Mouse (Mus musculus) liver, postnatal 0 days (tissue): ENCODE measurements around the gene Slc38a3. TPM values are rescaled to one million over a fixed set of nuclear protein-coding genes. Genes with fewer than 3 reads are reported as not detected.

Experiments
- ATAC-seq: fragments of 200-750 bp; cut with Nextera tagmentation; 2 replicates; pipeline ENCODE4 v1.8.0; 2017; ENCODE audit warnings: mild to moderate bottlenecking, moderate library complexity
- DNase-seq: peaks from one replicate; pipeline ENCODE4 v3.0.0-alpha.2; 2016
- H3K27ac ChIP-seq: fragments of 300-500 bp; sonication (generic); 2 replicates; pipeline ENCODE4 v1.5.1; 2014; ENCODE audit warnings: antibody characterized with exemption, moderate library complexity, mild to moderate bottlenecking, low read depth
- H3K27me3 ChIP-seq: fragments of 300-500 bp; sonication (generic); 2 replicates; pipeline ENCODE4 v1.6.1; 2014; ENCODE audit warnings: low read length, control low read depth, mixed read lengths; ENCODE audit not compliant: insufficient read depth
- H3K36me3 ChIP-seq: fragments of 300-500 bp; sonication (generic); replicated peaks from 2 replicates; pipeline ENCODE4 v1.6.1; 2014; ENCODE audit warnings: mild to moderate bottlenecking, control low read depth, low read length, moderate library complexity, mixed read lengths; ENCODE audit not compliant: insufficient read depth
- H3K4me1 ChIP-seq: fragments of 300-500 bp; sonication (generic); 2 replicates; pipeline ENCODE4 v1.6.1; 2014; ENCODE audit warnings: antibody characterized with exemption, mild to moderate bottlenecking, control low read depth; ENCODE audit not compliant: insufficient read depth
- H3K4me2 ChIP-seq: fragments of 300-500 bp; sonication (generic); 2 replicates; pipeline ENCODE4 v1.6.1; 2014; ENCODE audit warnings: low read depth, mild to moderate bottlenecking, low read length, moderate library complexity, mixed read lengths
- H3K4me3 ChIP-seq: fragments of 300-500 bp; sonication (generic); 2 replicates; pipeline ENCODE4 v1.5.1; 2014; ENCODE audit warnings: low read depth, low read length
- H3K9ac ChIP-seq: fragments of 300-500 bp; sonication (generic); replicated peaks from 2 replicates; pipeline ENCODE4 v1.6.1; 2014; ENCODE audit warnings: mild to moderate bottlenecking, moderate library complexity
- H3K9me3 ChIP-seq: fragments of 300-500 bp; sonication (generic); 2 replicates; pipeline ENCODE4 v1.6.1; 2016; ENCODE audit warnings: mild to moderate bottlenecking, control low read depth, low read length, mixed read lengths
- CTCF ChIP-seq: sonication (generic); IDR thresholded peaks from 2 replicates; pipeline ENCODE4 v1.5.1; 2016; ENCODE audit warnings: antibody characterized with exemption, low read depth
- EP300 ChIP-seq: IDR thresholded peaks from 2 replicates; pipeline ENCODE4 v1.6.1; 2016; ENCODE audit warnings: antibody characterized with exemption, low read depth, mild to moderate bottlenecking
- WGBS: fragments of 180-500 bp; shearing (Covaris S2); extraction: QIAGEN DNeasy Blood & Tissue Kit; methylation state at CpG from one replicate; pipeline ENCODE4 v1.1.7; 2014; ENCODE audit not compliant: insufficient replicate concordance; 5-methylcytosine and 5-hydroxymethylcytosine counted together
- polyA plus RNA-seq: library from polyadenylated mRNA; unstranded; fragments of >200 nt; fragmentation: Nextera tagmentation; extraction: Ambion mirVana; gene quantifications from 2 replicates; pipeline ENCODE4 v1.2.1, GENCODE M21; 2015

The Slc38a3 gene
- polyA plus RNA-seq, 1 experiment from 2014 or later = 147 TPM

- ATAC-seq = no peak
- Histone ChIP-seq H3K4me3 (no peak overlapping the region), H3K9ac (no peak overlapping the region), H3K36me3 (peaks cover 26% of the 10 kb centered on the region), H3K27ac (0 out of 2 replicates have a peak overlapping the region, but pooled peaks have one; percentile 78), H3K4me1 (peaks cover 3% of the 10 kb centered on the region; the same call in 1 of the 2 replicates), H3K4me2 (no peak overlapping the region), H3K27me3 (no peaks in the 10 kb centered on the region), H3K9me3 (no peaks in the 10 kb centered on the region)
- WGBS = 74% methylated on average over 4 of the region's 4 CpGs
- no peak for TF ChIP-seq CTCF
- no peak for TF ChIP-seq EP300
- DNase-seq = no peak
These were observed 14.7 kb downstream of the Slc38a3 start for GRCm38 (mm10) chr9:107654585-107654984.

GRCm38 (mm10) chr9:107653474-107653873, 15.9 kb downstream of the Slc38a3 start:
- 57% methylated on average over 2 of the region's 2 CpGs for WGBS
- H3K9ac ChIP-seq = no peak overlapping the region
- TF ChIP-seq CTCF (no peak), EP300 (peak; percentile 77)
- ATAC-seq (peak; percentile 72), DNase-seq (no peak)
- no peaks in the 10 kb centered on the region for H3K9me3 ChIP-seq
- peaks cover 26% of the 10 kb centered on the region for H3K36me3 ChIP-seq
- H3K27me3 ChIP-seq = no peaks in the 10 kb centered on the region
- no peak overlapping the region for H3K4me2 ChIP-seq
- H3K4me1 ChIP-seq = 0 out of 2 replicates have a peak, but pooled peaks cover 3% of the 10 kb centered on the region
- H3K4me3 ChIP-seq = no peak overlapping the region
- peak overlapping the region; percentile 78 for H3K27ac ChIP-seq

DNA sequence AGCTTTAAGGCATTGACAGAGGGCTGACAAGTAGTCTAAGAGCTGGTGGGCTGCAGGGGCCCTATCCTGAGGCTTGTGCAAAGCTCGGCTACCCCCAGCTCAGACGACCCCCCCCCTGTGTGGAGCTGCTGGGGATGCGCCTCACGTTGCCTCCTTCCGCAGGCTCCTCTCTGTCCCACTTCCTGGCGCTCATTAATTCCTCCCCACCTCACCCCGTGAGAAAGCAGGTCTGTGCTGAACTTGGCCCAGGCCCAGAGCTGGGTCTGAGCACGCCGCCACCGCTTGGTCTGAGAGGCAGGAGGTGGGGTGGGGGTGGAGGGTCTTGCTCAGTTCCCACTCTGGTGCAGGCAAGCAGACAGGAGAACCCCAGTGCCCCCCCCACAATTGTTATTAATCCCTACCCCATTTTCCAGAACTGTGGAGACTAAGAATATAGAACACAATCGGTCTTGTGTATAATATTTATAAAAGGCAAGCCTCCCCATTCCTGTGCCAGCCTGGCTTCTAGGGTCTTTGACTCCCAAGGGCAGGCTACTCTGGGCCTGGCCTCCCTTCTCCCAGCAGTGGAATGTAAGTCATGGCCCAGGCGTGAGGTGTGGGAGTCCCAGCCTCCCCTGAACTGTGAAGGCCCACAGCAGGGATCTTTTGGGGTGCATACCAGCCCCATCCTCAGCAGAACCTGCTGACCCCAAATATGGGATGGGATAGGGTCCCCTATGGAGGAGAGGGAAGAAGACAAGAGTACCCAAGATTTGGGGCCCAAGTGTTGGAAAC, 18.4 kb downstream of the Slc38a3 start:
- no peak overlapping the region for H3K4me2 ChIP-seq
- no peaks in the 10 kb centered on the region for H3K4me1 ChIP-seq
- ATAC-seq = no peak
- H3K27ac ChIP-seq = peak overlapping the region; percentile 16; the same call in 1 of the 2 replicates
- H3K9me3 ChIP-seq = no peaks in the 10 kb centered on the region
- TF ChIP-seq CTCF (no peak), EP300 (no peak)
- DNase-seq = no peak
- H3K36me3 ChIP-seq = peaks cover 16% of the 10 kb centered on the region; the same call in 1 of the 2 replicates
- no peaks in the 10 kb centered on the region for H3K27me3 ChIP-seq
- no peak overlapping the region for H3K9ac ChIP-seq
- H3K4me3 ChIP-seq = no peak overlapping the region
- 58% methylated on average over 12 of the region's 12 CpGs for WGBS

DNA sequence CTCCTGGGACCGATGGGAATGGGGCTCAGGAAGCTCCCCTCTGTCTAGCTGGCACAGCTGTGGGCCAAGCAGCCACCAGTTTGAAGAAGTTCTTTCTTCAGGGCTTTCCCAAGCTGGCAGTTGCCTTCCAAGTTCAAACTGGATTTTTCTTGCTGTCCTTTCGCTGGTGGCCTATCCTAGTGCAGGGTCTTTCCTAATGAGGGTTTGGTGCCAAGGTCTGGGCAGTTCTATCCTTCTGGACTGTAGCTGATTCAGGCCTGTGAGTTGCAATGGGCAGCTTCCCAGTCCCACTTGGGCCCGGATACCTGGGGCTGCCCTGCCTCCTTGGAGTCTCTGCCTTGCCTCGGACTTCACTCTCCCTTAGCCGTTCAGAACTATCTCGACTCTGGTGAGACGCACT, 19.1 kb downstream of the Slc38a3 start:
- no peaks in the 10 kb centered on the region for H3K27me3 ChIP-seq
- no peak overlapping the region for H3K9ac ChIP-seq
- no peaks in the 10 kb centered on the region for H3K9me3 ChIP-seq
- TF ChIP-seq EP300 = no peak
- H3K4me1 ChIP-seq = no peaks in the 10 kb centered on the region
- 64% methylated on average over 7 of the region's 7 CpGs for WGBS
- no peak overlapping the region for H3K4me2 ChIP-seq
- H3K36me3 ChIP-seq = peaks cover 12% of the 10 kb centered on the region; the same call in 1 of the 2 replicates
- H3K27ac ChIP-seq = no peak overlapping the region
- no peak for DNase-seq
- H3K4me3 ChIP-seq = no peak overlapping the region
- ATAC-seq = no peak

DNA sequence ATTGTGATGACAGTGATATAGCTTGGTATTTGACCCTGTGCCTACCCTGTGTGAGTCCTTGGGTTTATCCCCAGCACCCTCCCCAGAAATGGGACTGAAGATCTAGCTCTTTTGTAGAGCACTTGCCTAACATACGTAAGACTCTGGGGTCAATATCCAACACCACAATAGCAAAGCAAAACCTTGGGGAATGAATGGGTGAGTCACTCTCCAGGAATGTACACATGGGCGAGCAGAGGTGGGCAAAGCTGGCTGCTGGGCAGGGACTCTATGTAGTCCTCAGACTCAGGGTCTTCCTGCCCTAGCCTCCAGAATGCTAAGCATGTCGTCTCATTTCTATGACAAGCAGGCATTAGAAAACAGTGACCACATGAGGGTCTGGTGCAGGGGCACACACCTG, 20.6 kb downstream of the Slc38a3 start:
- H3K4me3 ChIP-seq = no peak overlapping the region
- no peaks in the 10 kb centered on the region for H3K9me3 ChIP-seq
- WGBS = 46% methylated on average over 3 of the region's 3 CpGs
- no peak overlapping the region for H3K4me2 ChIP-seq
- DNase-seq = no peak
- H3K9ac ChIP-seq = no peak overlapping the region
- ATAC-seq = no peak
- TF ChIP-seq EP300 (no peak), CTCF (no peak)
- H3K4me1 ChIP-seq = peaks cover 5% of the 10 kb centered on the region; the same call in 1 of the 2 replicates
- peaks cover 10% of the 10 kb centered on the region; the same call in 1 of the 2 replicates for H3K36me3 ChIP-seq
- H3K27ac ChIP-seq = no peak overlapping the region
- H3K27me3 ChIP-seq = no peaks in the 10 kb centered on the region

DNA sequence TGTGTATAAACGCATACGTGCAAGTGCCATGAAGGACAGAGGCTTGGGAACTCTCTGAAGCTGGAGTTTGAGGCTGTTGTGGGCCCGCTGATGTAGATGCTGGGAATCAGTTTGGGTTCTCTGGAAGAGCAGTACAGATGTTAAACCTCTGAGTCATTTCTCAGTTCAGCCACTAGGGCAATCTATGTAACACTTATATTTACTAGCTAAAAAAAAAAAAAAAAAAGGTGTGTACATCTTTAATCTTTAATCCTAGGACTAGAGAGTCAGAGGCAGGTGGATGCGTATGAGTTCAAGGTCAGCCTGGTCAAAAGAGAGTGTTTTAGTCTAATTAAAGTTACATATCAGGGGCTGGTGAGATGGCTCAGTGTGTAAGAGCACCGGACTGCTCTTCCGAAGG, 22.4 kb downstream of the Slc38a3 start:
- Histone ChIP-seq H3K4me1 (peaks cover 6% of the 10 kb centered on the region; the same call in 1 of the 2 replicates), H3K9ac (no peak overlapping the region), H3K4me3 (no peak overlapping the region), H3K4me2 (no peak overlapping the region), H3K9me3 (no peaks in the 10 kb centered on the region), H3K36me3 (peaks cover 7% of the 10 kb centered on the region; the same call in 1 of the 2 replicates), H3K27me3 (no peaks in the 10 kb centered on the region), H3K27ac (no peak overlapping the region)
- DNase-seq (no peak), ATAC-seq (no peak)
- no peak for TF ChIP-seq EP300
- TF ChIP-seq CTCF = peak; percentile 14; the same call in 1 of the 2 replicates
- 80% methylated on average over 6 of the region's 6 CpGs for WGBS
